9 mouse cellular contexts compared by ENCODE assay signal in the genomic region with DNA sequence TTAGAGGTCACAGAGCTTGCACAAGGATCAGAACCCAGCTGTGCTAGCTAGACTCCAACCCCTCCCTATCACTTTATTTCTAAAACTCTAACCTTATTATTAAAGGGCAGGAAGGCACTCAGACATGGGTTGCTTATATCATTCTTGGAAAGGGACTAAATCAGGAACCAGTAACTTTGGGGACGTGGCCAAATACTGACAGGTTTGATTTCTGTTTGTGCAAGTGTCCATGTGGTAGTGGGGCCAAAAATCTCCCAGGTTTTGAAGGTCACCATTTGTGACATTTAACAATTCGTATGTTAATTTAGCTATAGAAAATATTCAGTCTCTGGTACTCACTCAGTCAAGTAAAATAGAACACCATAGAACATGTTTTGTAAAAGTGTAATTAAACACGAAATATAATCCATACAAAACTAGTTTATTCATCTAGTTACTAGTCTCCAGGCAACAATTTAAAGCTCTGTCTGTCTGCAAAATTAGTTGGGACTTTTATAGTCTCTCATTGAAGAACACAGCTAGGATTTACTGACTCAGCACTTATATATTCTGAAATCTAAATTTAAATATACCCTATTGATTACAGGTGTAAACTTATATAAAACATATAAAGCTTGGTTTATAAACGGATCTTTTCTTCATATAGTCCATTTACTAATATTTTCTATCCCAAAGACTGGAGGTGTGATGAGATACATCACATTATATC. TPM values are rescaled to one million over a fixed set of nuclear protein-coding genes. Genes with fewer than 3 reads are reported as not detected.
DNase-seq lines count a peak whose midpoint lies in the region; ATAC-seq and TF ChIP-seq lines count a peak whose summit lies in the region.
"Had no signal": no experiment of that assay in that cellular context is flagged by ENCODE, and none has a peak within 500 bp of the region (broad histone marks: within the 10 kb centered on the region; RNA-seq: fewer than 3 reads in every experiment).

No protein-coding gene starts in this region.

- H3K4me1 ChIP-seq in forebrain, embryonic 10.5 days, result peaks cover 6% of the 10 kb centered on the region; the same call in 1 of the 2 replicates
- no peaks in the 10 kb centered on the region; the same call in 1 of the 2 replicates for H3K4me1 ChIP-seq in forebrain, embryonic 11.5 days (replicated peaks; ENCODE audit: control insufficient read depth, insufficient read depth, low read length)
- no peaks in the 10 kb centered on the region; the same call in 1 of the 2 replicates for H3K4me1 ChIP-seq in liver, adult 2 months (ENCODE audit: control insufficient read depth, insufficient read depth, low read length)
- no peaks in the 10 kb centered on the region for H3K4me1 ChIP-seq in hindbrain, embryonic 13.5 days (replicated peaks)
- H3K4me1 ChIP-seq in midbrain, postnatal 0 days (ENCODE audit: insufficient read depth, low read length), result no peaks in the 10 kb centered on the region

- no peaks in the 10 kb centered on the region for H3K27me3 ChIP-seq in forebrain, embryonic 10.5 days (ENCODE audit: poor library complexity, severe bottlenecking)
- H3K27me3 ChIP-seq in forebrain, embryonic 11.5 days (ENCODE audit: control insufficient read depth, insufficient read depth, low read length), result no peaks in the 10 kb centered on the region
- H3K27me3 ChIP-seq in liver, adult 2 months (ENCODE audit: control insufficient read depth, insufficient read depth, low read length), result no peaks in the 10 kb centered on the region
- H3K27me3 ChIP-seq in hindbrain, embryonic 13.5 days, result no peaks in the 10 kb centered on the region
- no peaks in the 10 kb centered on the region for H3K27me3 ChIP-seq in midbrain, postnatal 0 days (ENCODE audit: insufficient read depth, low read length)

- H3K9ac ChIP-seq in forebrain, embryonic 11.5 days (ENCODE audit: low read length), result no peak overlapping the region
- no peak overlapping the region for H3K9ac ChIP-seq in liver, adult 2 months (ENCODE audit: low read depth, low read length)
- no peak overlapping the region for H3K9ac ChIP-seq in hindbrain, embryonic 13.5 days
- H3K9ac ChIP-seq in midbrain, postnatal 0 days (replicated peaks; ENCODE audit: low read length, poor library complexity, severe bottlenecking), result no peak overlapping the region

- no peak overlapping the region; the same call in 1 of the 2 replicates for H3K4me2 ChIP-seq in forebrain, embryonic 11.5 days (ENCODE audit: low read depth, low read length, severe bottlenecking)
- H3K4me2 ChIP-seq in hindbrain, embryonic 13.5 days, result peak overlapping the region; percentile 58
- peak overlapping the region; percentile 56; the same call in 1 of the 2 replicates for H3K4me2 ChIP-seq in midbrain, postnatal 0 days (ENCODE audit: low read depth, low read length, poor library complexity, severe bottlenecking)

- H3K79me2 ChIP-seq in liver, adult 2 months (ENCODE audit: control insufficient read depth, insufficient read depth, low read length), result peaks cover 6% of the 10 kb centered on the region; the same call in 1 of the 2 replicates

- WGBS in forebrain, embryonic 10.5 days, result 67% methylated on average over 4 of the region's 4 CpGs
- 61% methylated on average over 4 of the region's 4 CpGs for WGBS in forebrain, embryonic 11.5 days
- WGBS in liver, adult 2 months, result 42% methylated on average over 4 of the region's 4 CpGs
- 51% methylated on average over 4 of the region's 4 CpGs for WGBS in hindbrain, embryonic 13.5 days
- WGBS in midbrain, postnatal 0 days, result 59% methylated on average over 4 of the region's 4 CpGs

- no peak for TF ChIP-seq CTCF in liver, adult 2 months (IDR thresholded peaks at IDR 0.05; ENCODE audit: low read depth, low read length)
- no peak for TF ChIP-seq CTCF in midbrain, postnatal 0 days (IDR thresholded peaks at IDR 0.05)

- H3K36me3 ChIP-seq in forebrain, embryonic 10.5 days (replicated peaks), result no peaks in the 10 kb centered on the region
- no peaks in the 10 kb centered on the region for H3K36me3 ChIP-seq in forebrain, embryonic 11.5 days (ENCODE audit: control insufficient read depth, insufficient read depth, low read length)
- H3K36me3 ChIP-seq in liver, adult 2 months (ENCODE audit: control insufficient read depth, insufficient read depth, low read length), result no peaks in the 10 kb centered on the region
- no peaks in the 10 kb centered on the region for H3K36me3 ChIP-seq in hindbrain, embryonic 13.5 days
- H3K36me3 ChIP-seq in midbrain, postnatal 0 days (ENCODE audit: insufficient read depth, low read length), result no peaks in the 10 kb centered on the region

- no peaks in the 10 kb centered on the region for H3K9me3 ChIP-seq in forebrain, embryonic 10.5 days
- no peaks in the 10 kb centered on the region for H3K9me3 ChIP-seq in forebrain, embryonic 11.5 days (ENCODE audit: control insufficient read depth, low read length)
- no peaks in the 10 kb centered on the region for H3K9me3 ChIP-seq in hindbrain, embryonic 13.5 days
- H3K9me3 ChIP-seq in midbrain, postnatal 0 days (ENCODE audit: low read length), result no peaks in the 10 kb centered on the region

- TF ChIP-seq POLR2A in liver, adult 2 months (IDR thresholded peaks at IDR 0.05; ENCODE audit: extremely low read depth, insufficient read depth, low read length), result no peak

- DNase-seq in forebrain, embryonic 10.5 days (ENCODE audit: extremely low spot score, low spot score), result no peak
- DNase-seq in forebrain, embryonic 11.5 days (ENCODE audit: low spot score), result no peak
- peak; percentile 47 for DNase-seq in liver, adult 2 months (ENCODE audit: extremely low read depth, low read depth, low spot score)
- DNase-seq in liver, result no peak
- DNase-seq in midbrain, postnatal 0 days (ENCODE audit: low spot score), result no peak
- DNase-seq in MN1 (ENCODE audit: low spot score), result no peak
- DNase-seq in right cerebral cortex, adult 18-20 months, result no peak
- DNase-seq: layer of hippocampus, adult 9-11 months had no signal

- H3K27ac ChIP-seq in forebrain, embryonic 10.5 days, result peak overlapping the region; percentile 96
- H3K27ac ChIP-seq in forebrain, embryonic 11.5 days (ENCODE audit: low read depth, low read length), result no peak overlapping the region
- 0 out of 2 replicates have a peak overlapping the region, but pooled peaks have one; percentile 24 for H3K27ac ChIP-seq in liver, adult 2 months (replicated peaks; ENCODE audit: insufficient read depth, low read depth, low read length)
- H3K27ac ChIP-seq in hindbrain, embryonic 13.5 days, result peak overlapping the region; percentile 97
- H3K27ac ChIP-seq in midbrain, postnatal 0 days (ENCODE audit: low read depth, low read length), result peak overlapping the region; percentile 99; the same call in 1 of the 2 replicates

- peak overlapping the region; percentile 79 for H3K4me3 ChIP-seq in forebrain, embryonic 10.5 days
- H3K4me3 ChIP-seq in forebrain, embryonic 11.5 days (ENCODE audit: low read depth, low read length), result no peak overlapping the region; the same call in 1 of the 2 replicates
- H3K4me3 ChIP-seq in liver, adult 2 months (ENCODE audit: insufficient read depth, low read depth, low read length), result no peak overlapping the region
- H3K4me3 ChIP-seq in hindbrain, embryonic 13.5 days, result peak overlapping the region; percentile 77; the same call in 1 of the 2 replicates
- no peak overlapping the region for H3K4me3 ChIP-seq in midbrain, postnatal 0 days (ENCODE audit: low read depth, low read length)

- no peak for ATAC-seq in forebrain, embryonic 11.5 days (replicated peaks; ENCODE audit: low FRiP score)
- ATAC-seq in hindbrain, embryonic 13.5 days (ENCODE audit: low FRiP score), result no peak
- no peak for ATAC-seq in midbrain, postnatal 0 days (ENCODE audit: low FRiP score)

RNA-seq across cellular contexts. Expression of a gene that starts 1.5 kb away (rescaled TPM):
- polyA plus RNA-seq in forebrain, embryonic 10.5 days (2016; fragmentation: Nextera tagmentation; extraction: Ambion mirVana), result 27.0 and 29.0 TPM in 2 replicates
- polyA plus RNA-seq in forebrain, embryonic 11.5 days (2014; fragmentation: Nextera tagmentation; extraction: Ambion mirVana), result 33.6 and 36.2 TPM in 2 replicates
- total RNA-seq in liver, adult 2 months (2014; rRNA removed), result 20.8 and 21.8 TPM in 2 replicates
- polyA plus RNA-seq in liver, adult 2 months (2012; rRNA removed), result 4.2 and 4.9 TPM in 2 replicates
- polyA plus RNA-seq in hindbrain, embryonic 13.5 days (2015; fragmentation: Nextera tagmentation; extraction: Ambion mirVana), result 20.0 and 20.2 TPM in 2 replicates
- total RNA-seq in midbrain, postnatal 0 days (2014; rRNA removed), result 39.0 and 58.4 TPM in 2 replicates
- polyA plus RNA-seq in midbrain, postnatal 0 days (2015; fragmentation: Nextera tagmentation; extraction: Ambion mirVana), result 9.6 and 17.2 TPM in 2 replicates

RNA-seq across cellular contexts. Expression of a gene that starts 15.2 kb away (rescaled TPM):
- polyA plus RNA-seq in forebrain, embryonic 10.5 days (2016; fragmentation: Nextera tagmentation; extraction: Ambion mirVana), result not detected in 2 replicates
- polyA plus RNA-seq in forebrain, embryonic 11.5 days (2014; fragmentation: Nextera tagmentation; extraction: Ambion mirVana), result not detected in 2 replicates
- total RNA-seq in liver, adult 2 months (2014; rRNA removed), result not detected in 2 replicates
- polyA plus RNA-seq in liver, adult 2 months (2012; rRNA removed), result not detected in 2 replicates
- not detected in 2 replicates for polyA plus RNA-seq in hindbrain, embryonic 13.5 days (2015; fragmentation: Nextera tagmentation; extraction: Ambion mirVana)
- not detected in 2 replicates for total RNA-seq in midbrain, postnatal 0 days (2014; rRNA removed)
- not detected in 2 replicates for polyA plus RNA-seq in midbrain, postnatal 0 days (2015; fragmentation: Nextera tagmentation; extraction: Ambion mirVana)

Comparison
In these comparisons a context has a peak if more than half of its experiments do, and no peak if none do; other contexts are left out.
1. H3K4me3 ChIP-seq: peak in forebrain, embryonic 10.5 days (single experiment) and hindbrain, embryonic 13.5 days (single experiment); none in forebrain, embryonic 11.5 days (single experiment), liver, adult 2 months (single experiment) and midbrain, postnatal 0 days (single experiment).